7 mouse cellular contexts compared by ENCODE assay signal in genomic region chr2:22634766-22635165, GRCm38 (mm10). TPM values are rescaled to one million over a fixed set of nuclear protein-coding genes. Genes with fewer than 3 reads are reported as not detected.
A peak's percentile ranks its signal among the peaks of the same experiment; 100 is the strongest.
DNase-seq lines count a peak whose midpoint lies in the region; ATAC-seq and TF ChIP-seq lines count a peak whose summit lies in the region.

No protein-coding gene starts in this region.

- H3K4me1 ChIP-seq in bone marrow, adult 2 months (ENCODE audit: control insufficient read depth, insufficient read depth, low read length): no peaks in the 10 kb centered on the region
- no peaks in the 10 kb centered on the region for H3K4me1 ChIP-seq in kidney, embryonic 14.5 days (ENCODE audit: control insufficient read depth, insufficient read depth, low read length)

- no peaks in the 10 kb centered on the region for H3K9me3 ChIP-seq in kidney, embryonic 14.5 days (ENCODE audit: control insufficient read depth, low read length)

- peak; percentile 41 for DNase-seq in kidney, postnatal 10 days
- no peak for DNase-seq in kidney, adult 9 months
- DNase-seq in ES-CJ7 (ENCODE audit: low read depth, low spot score): peak; percentile 44
- peak; percentile 9 for DNase-seq in lung, postnatal 14 days
- DNase-seq in ovary, adult 18-20 months (ENCODE audit: low spot score): no peak

- no peak overlapping the region for H3K9ac ChIP-seq in kidney, embryonic 14.5 days (ENCODE audit: low read depth, low read length)

- H3K4me3 ChIP-seq in bone marrow, adult 2 months (replicated peaks; ENCODE audit: control insufficient read depth, low read depth, low read length): no peak overlapping the region
- H3K4me3 ChIP-seq in kidney, embryonic 14.5 days (ENCODE audit: low read length): no peak overlapping the region

- H3K4me2 ChIP-seq in kidney, embryonic 14.5 days (replicated peaks; ENCODE audit: low read depth, low read length): no peak overlapping the region

- no peaks in the 10 kb centered on the region; the same call in 1 of the 2 replicates for H3K27me3 ChIP-seq in kidney, embryonic 14.5 days (ENCODE audit: control insufficient read depth, insufficient read depth, low read length)

- no peak for TF ChIP-seq POLR2A in bone marrow, adult 2 months (IDR thresholded peaks at IDR 0.05; ENCODE audit: borderline replicate concordance, control insufficient read depth, low read depth, low read length)

- WGBS in bone marrow, adult 2 months: 52% methylated on average over 8 of the region's 8 CpGs
- 44% methylated on average over 8 of the region's 8 CpGs for WGBS in kidney, embryonic 14.5 days

- no peak overlapping the region for H3K27ac ChIP-seq in bone marrow, adult 2 months (ENCODE audit: control insufficient read depth, insufficient read depth, low read depth, low read length, poor library complexity)
- H3K27ac ChIP-seq in kidney, embryonic 14.5 days (ENCODE audit: low read depth, low read length): no peak overlapping the region

- no peaks in the 10 kb centered on the region for H3K36me3 ChIP-seq in kidney, embryonic 14.5 days (ENCODE audit: control insufficient read depth, insufficient read depth, low read length)

- peak; percentile 44 for TF ChIP-seq CTCF in bone marrow, adult 2 months (IDR thresholded peaks at IDR 0.05; ENCODE audit: control insufficient read depth, insufficient read depth, low read length)

- no peak for ATAC-seq in kidney, embryonic 14.5 days (ENCODE audit: low FRiP score, low TSS enrichment)

RNA-seq across cellular contexts. Expression of gene Gad2, which starts 12.8 kb away (rescaled TPM):
- 0.25 TPM in 1 of 2 replicates, not detected in the other for polyA plus RNA-seq in bone marrow, adult 2 months (2011; ENCODE audit: insufficient read depth, insufficient read length, low replicate concordance, missing spikeins)
- polyA plus RNA-seq in kidney, embryonic 14.5 days (2014; fragmentation: Nextera tagmentation; extraction: Ambion mirVana): not detected in 2 replicates

Comparison
In these comparisons a context has a peak if more than half of its experiments do, and no peak if none do; other contexts are left out.
1. DNase-seq: peak in kidney, postnatal 10 days (single experiment), ES-CJ7 (single experiment) and lung, postnatal 14 days (single experiment); none in kidney, adult 9 months (single experiment) and ovary, adult 18-20 months (single experiment).